Mouse (Mus musculus): Measurements from ENCODE around the gene Ssc4d.

- peak; percentile 53 for TF ChIP-seq CTCF (IDR thresholded peaks at IDR 0.05)
- TF ChIP-seq EP300 (IDR thresholded peaks at IDR 0.05) = no peak
These were observed 7.5 kb downstream of the Ssc4d start for GRCm38 (mm10) chr5:135966866-135967265.
